Mouse (Mus musculus) stomach, postnatal 0 days (tissue): ENCODE measurements at regions not wholly inside any gene's neighbourhood (a gene's known extent, or its start where the extent isn't known, plus 50 kb on each side); places are given as distances from the start of the nearest gene placed in this dataset.

Experiments
- ATAC-seq: fragments of 200-750 bp; cut with Nextera tagmentation; 2 replicates; pipeline ENCODE4 v1.8.0; 2017; ENCODE audit not compliant: low FRiP score, low TSS enrichment
- DNase-seq: peaks from one replicate; pipeline ENCODE4 v3.0.0-alpha.2; 2016; ENCODE audit warnings: low spot score
- H3K27ac ChIP-seq: fragments of 300-500 bp; sonication (generic); replicated peaks from 2 replicates; pipeline ENCODE4 v1.5.1; 2014; ENCODE audit warnings: mild to moderate bottlenecking, control low read depth
- H3K27me3 ChIP-seq: fragments of 300-500 bp; sonication (generic); 2 replicates; pipeline ENCODE4 v1.6.1; 2014; ENCODE audit warnings: low read length; ENCODE audit not compliant: control insufficient read depth, insufficient read depth
- H3K36me3 ChIP-seq: fragments of 300-500 bp; sonication (generic); 2 replicates; pipeline ENCODE4 v1.6.1; 2014; ENCODE audit warnings: low read length, mixed read lengths; ENCODE audit not compliant: control insufficient read depth, insufficient read depth
- H3K4me1 ChIP-seq: fragments of 300-500 bp; sonication (generic); replicated peaks from 2 replicates; pipeline ENCODE4 v1.6.1; 2014; ENCODE audit warnings: antibody characterized with exemption; ENCODE audit not compliant: control insufficient read depth, insufficient read depth
- H3K4me2 ChIP-seq: fragments of 300-500 bp; sonication (generic); replicated peaks from 2 replicates; pipeline ENCODE4 v1.6.1; 2014; ENCODE audit warnings: low read depth, mild to moderate bottlenecking, control low read depth, moderate library complexity
- H3K4me3 ChIP-seq: fragments of 300-500 bp; sonication (generic); 2 replicates; pipeline ENCODE4 v1.5.1; 2014; ENCODE audit warnings: low read depth, low read length, control low read depth
- H3K9ac ChIP-seq: fragments of 300-500 bp; sonication (generic); 2 replicates; pipeline ENCODE4 v1.6.1; 2014; ENCODE audit warnings: mild to moderate bottlenecking, low read length, control low read depth, mixed read lengths
- H3K9me3 ChIP-seq: fragments of 300-500 bp; sonication (generic); 2 replicates; pipeline ENCODE4 v1.6.1; 2016; ENCODE audit warnings: low read length; ENCODE audit not compliant: control insufficient read depth
- CTCF ChIP-seq: IDR thresholded peaks from 2 replicates; pipeline ENCODE4 v1.5.1; 2016; ENCODE audit warnings: antibody characterized with exemption, low read depth, mild to moderate bottlenecking, moderate library complexity
- EP300 ChIP-seq: optimal IDR thresholded peaks from 2 replicates; pipeline ENCODE3; 2016; ENCODE audit warnings: antibody characterized with exemption
- WGBS: fragments of 180-500 bp; shearing (Covaris S2); extraction: QIAGEN DNeasy Blood & Tissue Kit; methylation state at CpG from one replicate; pipeline ENCODE4 v1.1.7; 2014; 5-methylcytosine and 5-hydroxymethylcytosine counted together

GRCm38 (mm10) chr7:88544393-88544792 is 114.3 kb downstream of the Rab38 start:
- Histone ChIP-seq H3K4me1 (no peaks in the 10 kb centered on the region), H3K36me3 (no peaks in the 10 kb centered on the region), H3K4me2 (no peak overlapping the region), H3K27ac (no peak overlapping the region), H3K9ac (no peak overlapping the region), H3K27me3 (no peaks in the 10 kb centered on the region), H3K4me3 (no peak overlapping the region), H3K9me3 (no peaks in the 10 kb centered on the region)
- TF ChIP-seq EP300 (no peak), CTCF (peak; percentile 78)
- ATAC-seq, result no peak
- WGBS, result 9% methylated on average over 4 of the region's 4 CpGs
- peak; percentile 56 for DNase-seq

- no peaks in the 10 kb centered on the region for H3K4me1 ChIP-seq
- no peak overlapping the region for H3K27ac ChIP-seq
- TF ChIP-seq CTCF (no peak), EP300 (no peak)
- DNase-seq (no peak), ATAC-seq (no peak)
- no peaks in the 10 kb centered on the region for H3K36me3 ChIP-seq
- H3K27me3 ChIP-seq, result no peaks in the 10 kb centered on the region
- H3K9ac ChIP-seq, result no peak overlapping the region
- H3K9me3 ChIP-seq, result no peaks in the 10 kb centered on the region
- no peak overlapping the region for H3K4me2 ChIP-seq
- 43% methylated on average over 5 of the region's 5 CpGs for WGBS
- no peak overlapping the region for H3K4me3 ChIP-seq
Observed at GRCm38 (mm10) chr7:88544976-88545654, 115.0 kb downstream of the Rab38 start.

- 77% methylated on average over 1 of the region's 1 CpGs for WGBS
- Histone ChIP-seq H3K4me2 (no peak overlapping the region), H3K4me3 (no peak overlapping the region), H3K27me3 (no peaks in the 10 kb centered on the region), H3K4me1 (no peaks in the 10 kb centered on the region), H3K36me3 (no peaks in the 10 kb centered on the region), H3K9me3 (no peaks in the 10 kb centered on the region), H3K27ac (no peak overlapping the region), H3K9ac (no peak overlapping the region)
- ATAC-seq (no peak), DNase-seq (no peak)
- TF ChIP-seq EP300 (no peak), CTCF (no peak)
Observed at GRCm38 (mm10) chr7:88575073-88575472, 145.0 kb downstream of the Rab38 start.

- Histone ChIP-seq H3K4me3 (no peak overlapping the region), H3K9ac (no peak overlapping the region), H3K27ac (no peak overlapping the region), H3K9me3 (no peaks in the 10 kb centered on the region), H3K4me2 (no peak overlapping the region), H3K36me3 (no peaks in the 10 kb centered on the region), H3K4me1 (no peaks in the 10 kb centered on the region), H3K27me3 (no peaks in the 10 kb centered on the region)
- ATAC-seq (no peak), DNase-seq (no peak)
- WGBS, result 72% methylated on average over 1 of the region's 1 CpGs
- TF ChIP-seq EP300 (no peak), CTCF (no peak)
Observed at GRCm38 (mm10) chr7:88600781-88601180, 170.7 kb downstream of the Rab38 start.
